Mouse (Mus musculus): Measurements from ENCODE around the gene Sh3gl2.

Sh3gl2 gene

GRCm38 (mm10) chr4:85426211-85426610 is 221.3 kb downstream of the Sh3gl2 start:
- no peak for DNase-seq

- no peak for DNase-seq
Measured at GRCm38 (mm10) chr4:85432786-85433185, 227.9 kb downstream of the Sh3gl2 start.

- DNase-seq: no peak
Measured at GRCm38 (mm10) chr4:85434734-85435133, 229.8 kb downstream of the Sh3gl2 start.

DNA sequence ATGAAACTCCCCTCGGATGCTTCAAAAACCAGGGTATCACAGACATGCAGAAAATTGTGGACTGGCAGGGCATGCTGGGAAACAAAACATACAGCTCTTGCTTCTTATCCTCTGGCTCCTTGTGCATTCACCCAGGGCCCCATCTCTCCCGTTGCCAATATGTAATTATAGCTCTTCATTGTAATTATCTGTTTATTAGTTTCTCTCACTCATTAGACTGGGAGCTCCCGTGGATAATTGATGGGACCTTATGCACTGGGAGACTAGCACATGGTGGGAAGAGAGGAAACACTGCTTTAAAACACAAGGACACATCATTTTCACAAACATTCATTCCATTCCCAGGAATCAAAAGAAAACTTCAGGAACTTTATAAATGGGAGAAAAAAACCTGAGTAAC is 233.9 kb downstream of the Sh3gl2 start:
- DNase-seq: no peak

GRCm38 (mm10) chr4:85483586-85483985 is 278.7 kb downstream of the Sh3gl2 start:
- no peak for DNase-seq

- no peak for DNase-seq
Measured at GRCm38 (mm10) chr4:85486316-85486946, 281.5 kb downstream of the Sh3gl2 start.

GRCm38 (mm10) chr4:85505718-85506117 is 300.8 kb downstream of the Sh3gl2 start:
- DNase-seq: no peak

- DNase-seq: no peak
Measured at GRCm38 (mm10) chr4:85506976-85507375, 302.1 kb downstream of the Sh3gl2 start.

DNA sequence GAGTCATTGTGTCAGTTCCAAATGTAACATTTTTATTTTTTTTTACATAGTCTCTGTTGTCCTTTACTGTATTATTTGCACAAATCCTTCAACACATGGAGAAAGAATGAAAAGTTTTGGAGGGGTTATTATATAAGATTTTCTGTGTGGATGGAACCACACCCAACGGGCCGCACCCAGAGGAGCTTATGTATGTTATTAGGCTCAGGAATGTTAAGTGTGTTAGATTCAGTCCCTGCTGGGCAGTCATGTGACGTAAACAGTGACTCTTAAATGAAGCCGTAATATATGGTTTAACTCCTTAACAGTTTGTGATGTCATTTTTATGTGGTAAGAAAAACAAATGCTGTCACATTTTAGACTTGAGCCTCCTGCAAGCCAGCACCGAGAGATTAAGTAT is 302.6 kb downstream of the Sh3gl2 start:
- DNase-seq: no peak

DNA sequence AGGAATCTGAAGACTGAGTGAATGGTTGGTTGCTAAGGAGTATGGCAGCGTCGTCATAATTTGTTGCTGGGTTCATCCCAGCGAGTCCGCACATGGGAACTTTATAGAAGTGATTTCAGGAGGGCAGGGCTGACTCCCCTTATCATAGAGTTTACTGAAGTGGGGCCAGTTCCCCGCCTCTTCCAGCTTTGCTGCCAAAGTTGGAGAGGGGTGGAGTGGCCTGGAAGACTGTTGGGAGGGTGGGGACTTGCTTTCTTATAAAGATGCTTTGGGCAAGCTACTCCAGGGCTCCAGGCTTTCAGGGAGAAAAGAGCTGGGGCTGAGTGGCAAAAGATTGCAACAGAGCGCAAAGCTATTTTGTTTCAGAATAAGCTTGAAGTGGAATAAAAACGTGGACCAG is 308.4 kb downstream of the Sh3gl2 start:
- DNase-seq: no peak

GRCm38 (mm10) chr4:85513792-85514191 is 308.9 kb downstream of the Sh3gl2 start, which contains the start of gene Adamtsl1:
TSS of gene Adamtsl1 (plus strand) at chr4:85514172.
- DNase-seq: no peak

DNA sequence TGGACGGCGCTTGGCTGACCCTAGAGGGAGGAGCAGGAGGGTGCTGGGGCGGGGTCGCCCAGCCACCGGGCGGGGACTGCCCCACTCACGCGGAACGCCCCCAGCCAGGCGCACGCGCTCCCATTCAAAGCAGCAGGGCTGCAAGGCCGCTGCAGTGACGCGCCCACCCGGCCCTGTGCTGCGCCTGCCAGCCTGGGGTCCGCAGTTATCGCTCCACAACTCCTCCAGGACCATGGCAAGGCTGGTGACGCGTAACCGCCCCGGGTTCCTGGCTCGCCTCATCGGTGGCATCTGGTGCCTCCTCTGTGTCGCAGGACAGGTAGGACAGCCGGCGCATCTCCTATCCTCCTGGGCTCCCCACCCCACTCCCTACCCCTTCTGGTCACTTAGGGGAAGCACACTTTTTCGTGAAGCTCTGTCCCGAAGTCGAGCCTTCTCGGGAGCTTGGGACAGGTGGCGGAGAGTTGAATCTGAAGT is 309.3 kb downstream of the Sh3gl2 start:
- DNase-seq: peak; percentile 0 to 11

DNA sequence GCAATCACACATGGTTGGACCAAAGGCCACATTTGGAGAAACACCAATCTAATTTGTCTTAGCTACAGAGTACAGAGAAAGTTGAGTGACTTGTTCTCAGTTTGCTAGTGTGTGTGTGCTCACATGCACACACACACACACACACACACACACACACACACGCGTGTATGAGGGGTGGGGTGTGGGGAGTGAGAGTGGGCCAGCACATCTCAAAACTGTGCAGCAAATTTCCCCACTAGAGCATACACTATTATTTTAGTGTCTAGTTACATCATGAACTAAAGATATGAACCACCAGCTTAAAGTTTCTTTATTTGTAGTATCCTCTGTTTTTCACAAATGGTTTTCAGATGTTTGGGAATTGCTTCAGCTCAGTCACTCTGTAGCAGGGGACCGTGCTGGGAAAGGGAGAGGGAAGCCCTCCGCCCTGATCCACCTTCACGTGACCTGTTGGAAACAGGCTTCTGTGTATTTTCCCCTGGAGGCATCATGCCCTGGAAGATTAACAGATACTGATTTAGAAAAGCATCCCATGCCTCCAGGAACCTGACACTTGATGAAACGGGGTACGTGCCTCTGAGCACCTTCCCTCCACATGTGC is 322.1 kb downstream of the Sh3gl2 start:
- DNase-seq: no peak

DNA sequence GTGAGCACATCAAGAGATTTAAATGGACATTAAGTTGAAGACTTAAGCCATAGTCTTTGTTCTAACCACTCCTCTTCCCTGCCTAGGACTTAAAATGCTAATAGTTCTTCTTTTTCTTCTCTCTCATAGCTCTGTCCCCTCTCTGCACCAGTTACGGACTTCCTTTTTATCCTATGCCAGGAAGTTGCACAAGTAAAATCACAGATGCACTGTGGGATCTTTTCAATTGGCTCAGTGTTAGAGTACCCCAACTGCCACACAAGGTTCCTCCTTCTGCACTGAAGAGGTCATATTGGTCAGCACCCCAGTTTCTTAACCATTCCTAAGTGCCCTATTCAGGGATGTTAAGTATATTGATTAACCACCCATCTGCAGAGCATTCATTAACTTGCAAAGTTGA is 324.9 kb downstream of the Sh3gl2 start:
- DNase-seq: no peak

DNA sequence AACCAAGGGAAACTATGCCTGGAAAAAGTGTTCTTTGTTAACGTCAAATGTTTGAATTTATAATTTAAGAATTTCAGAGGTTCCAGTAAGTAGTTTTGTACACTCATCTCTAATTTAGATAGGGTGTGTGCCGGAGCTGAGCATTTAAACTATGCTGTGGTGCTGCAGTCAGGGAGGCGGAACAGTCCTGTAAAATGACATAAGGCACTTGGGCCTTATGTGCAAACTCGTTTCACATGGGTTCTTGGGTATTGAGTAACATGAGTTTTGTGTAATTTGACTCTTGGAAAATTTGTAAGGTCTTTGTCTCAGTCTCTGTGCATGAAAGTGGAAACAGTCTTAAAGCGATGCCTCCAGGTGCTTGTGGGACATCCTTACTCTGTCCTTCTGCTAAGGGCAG is 334.8 kb downstream of the Sh3gl2 start:
- DNase-seq: no peak

- no peak for DNase-seq
Measured at GRCm38 (mm10) chr4:85543221-85543620, 338.3 kb downstream of the Sh3gl2 start.

DNA sequence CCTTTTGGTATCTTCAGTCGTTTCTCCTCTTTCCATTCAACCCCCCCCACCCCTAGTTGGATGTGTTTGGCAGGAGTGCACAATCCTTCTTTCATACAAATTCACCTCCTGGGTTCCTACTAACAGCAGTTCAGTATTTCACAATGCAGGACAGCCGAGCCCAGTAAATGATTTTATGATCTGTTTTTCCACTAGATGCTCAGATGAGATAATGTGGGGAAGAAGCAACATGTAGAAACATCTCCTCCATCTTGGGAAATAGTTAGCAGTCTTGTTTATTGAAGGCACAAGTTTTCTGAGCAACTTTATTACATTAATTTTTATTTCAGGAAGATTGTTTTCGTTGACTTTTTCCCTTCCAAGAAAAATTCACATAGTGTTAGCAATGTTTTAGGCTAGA is 349.8 kb downstream of the Sh3gl2 start:
- DNase-seq: no peak

DNA sequence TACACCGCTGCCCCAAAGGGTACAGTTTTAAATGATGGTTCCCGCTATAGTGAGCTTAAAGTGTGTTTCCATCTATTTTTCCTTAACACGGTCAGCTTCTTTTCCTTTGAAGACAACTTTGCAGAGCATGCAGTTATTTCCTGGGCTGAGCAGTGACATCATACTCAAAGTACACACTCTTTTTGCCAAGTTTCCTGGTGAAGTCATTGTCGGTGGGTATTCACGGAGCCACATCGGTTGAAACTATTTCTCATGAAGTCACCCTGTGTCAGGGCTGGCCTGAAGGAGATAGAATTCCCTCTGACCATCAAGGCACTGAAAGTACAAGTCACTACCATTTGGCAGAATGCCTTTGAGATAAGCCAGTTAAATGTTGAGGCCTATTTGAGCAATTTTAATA is 354.8 kb downstream of the Sh3gl2 start:
- no peak for DNase-seq

- no peak for DNase-seq
Measured at GRCm38 (mm10) chr4:85585426-85585825, 380.5 kb downstream of the Sh3gl2 start.

DNA sequence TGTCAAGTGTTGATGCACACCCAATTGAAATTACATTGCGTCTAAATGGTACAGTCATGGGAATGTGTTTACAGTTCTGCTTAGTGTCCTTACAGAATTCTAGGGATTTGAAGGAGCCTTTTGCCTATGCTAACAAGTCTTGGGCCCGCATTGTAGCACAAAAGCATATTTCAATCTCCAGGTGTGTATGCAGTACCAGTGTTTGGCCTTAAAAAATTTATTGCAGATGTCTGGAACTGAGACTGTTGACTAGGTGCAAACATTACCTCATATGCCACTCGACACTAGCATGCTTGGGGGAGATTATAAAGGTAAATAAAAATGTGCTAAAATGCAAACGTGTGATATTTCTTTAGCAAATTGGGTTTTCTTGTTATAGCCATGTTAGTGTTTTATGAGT is 384.0 kb downstream of the Sh3gl2 start:
- no peak for DNase-seq

GRCm38 (mm10) chr4:85591037-85591436 is 386.1 kb downstream of the Sh3gl2 start:
- DNase-seq: no peak

GRCm38 (mm10) chr4:85594159-85594558 is 389.2 kb downstream of the Sh3gl2 start:
- no peak for DNase-seq

DNA sequence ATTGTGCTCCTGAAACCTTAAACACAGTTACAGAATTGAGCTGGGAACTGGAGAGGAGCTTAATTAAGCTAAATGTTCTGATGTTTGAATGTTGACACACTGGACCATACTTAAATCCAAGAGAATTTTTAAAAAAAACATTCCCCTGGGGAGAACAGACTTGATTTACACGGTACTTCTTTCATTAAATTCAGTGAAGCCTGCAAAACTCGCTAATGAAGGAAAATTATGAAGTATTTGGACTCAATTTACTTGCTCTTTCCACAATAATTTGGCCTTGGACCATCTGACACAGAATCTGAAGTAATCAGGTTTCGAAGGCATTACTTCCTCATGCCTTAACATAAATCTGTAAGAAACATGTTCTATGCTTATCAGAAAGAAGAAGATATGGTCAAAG is 408.4 kb downstream of the Sh3gl2 start:
- DNase-seq: no peak

DNA sequence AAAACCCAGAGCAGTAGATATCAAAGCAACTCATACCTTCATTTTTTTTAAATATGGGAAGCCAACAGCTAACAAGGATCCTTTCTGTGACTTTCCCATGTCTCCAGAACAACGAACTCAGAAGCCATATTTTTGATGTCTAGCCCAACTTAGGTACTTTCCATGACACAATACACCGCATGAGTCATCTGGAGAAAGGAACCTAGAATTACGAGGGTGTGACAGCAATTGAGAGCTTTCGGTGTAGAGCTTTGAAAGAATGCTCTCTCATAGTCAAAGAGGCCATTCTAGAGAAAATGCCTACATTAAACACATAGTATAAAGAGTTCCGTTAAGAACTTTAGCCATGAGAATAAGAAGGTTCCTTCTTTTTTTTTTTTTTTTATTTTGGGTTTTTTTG is 413.8 kb downstream of the Sh3gl2 start:
- no peak for DNase-seq

DNA sequence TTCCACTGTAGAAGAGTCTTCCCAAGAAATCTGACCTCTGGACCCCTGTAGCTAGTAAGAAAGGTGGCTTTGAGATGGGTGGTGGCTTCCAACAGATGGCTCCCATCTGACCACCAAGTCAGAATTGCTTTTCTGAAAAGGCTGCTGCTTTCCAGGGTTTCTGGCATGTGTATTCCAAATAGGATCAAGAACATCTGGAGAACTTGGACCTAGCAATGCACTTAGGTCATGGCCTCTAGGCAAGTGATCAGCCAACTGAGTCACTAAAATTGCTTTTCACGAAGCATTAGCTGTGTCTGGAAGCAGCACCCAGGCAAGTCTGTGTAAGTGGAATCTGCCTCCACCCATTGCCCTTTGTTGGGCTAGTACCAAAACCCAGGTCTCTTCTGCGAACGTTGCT is 414.3 kb downstream of the Sh3gl2 start:
- DNase-seq: no peak

Data from kidney, adult 8-10 months (tissue).